Mouse (Mus musculus): Measurements from ENCODE around the gene Cnih1. TPM values are rescaled to one million over a fixed set of nuclear protein-coding genes. Genes with fewer than 3 reads are reported as not detected.

The Cnih1 gene
- total RNA-seq, 2 experiments from 2014 or later = 72.4 to 91.7 TPM

DNA sequence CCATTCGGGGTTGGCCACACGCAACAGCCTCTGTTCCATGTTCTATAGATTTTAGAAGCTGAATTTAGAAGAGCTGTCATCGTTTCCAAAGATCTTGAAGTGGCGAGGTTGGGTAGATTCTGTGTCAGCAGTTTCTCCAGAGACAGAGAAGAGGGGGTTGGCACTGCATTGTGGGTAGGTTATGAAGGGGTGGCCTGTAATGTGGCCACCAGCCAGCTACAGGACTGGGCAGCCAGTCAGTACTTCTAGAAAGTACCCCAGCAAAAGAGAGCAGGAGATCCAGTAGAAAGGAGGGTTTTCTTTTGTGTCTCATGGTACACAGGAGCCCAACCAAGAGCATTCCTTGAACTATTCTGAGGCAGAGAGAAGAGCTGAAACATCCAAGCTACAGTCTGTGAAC is 51.8 kb downstream of the Cnih1 start:
- ATAC-seq (replicated peaks; ENCODE audit: low FRiP score, low TSS enrichment, poor library complexity, severe bottlenecking) = no peak

DNA sequence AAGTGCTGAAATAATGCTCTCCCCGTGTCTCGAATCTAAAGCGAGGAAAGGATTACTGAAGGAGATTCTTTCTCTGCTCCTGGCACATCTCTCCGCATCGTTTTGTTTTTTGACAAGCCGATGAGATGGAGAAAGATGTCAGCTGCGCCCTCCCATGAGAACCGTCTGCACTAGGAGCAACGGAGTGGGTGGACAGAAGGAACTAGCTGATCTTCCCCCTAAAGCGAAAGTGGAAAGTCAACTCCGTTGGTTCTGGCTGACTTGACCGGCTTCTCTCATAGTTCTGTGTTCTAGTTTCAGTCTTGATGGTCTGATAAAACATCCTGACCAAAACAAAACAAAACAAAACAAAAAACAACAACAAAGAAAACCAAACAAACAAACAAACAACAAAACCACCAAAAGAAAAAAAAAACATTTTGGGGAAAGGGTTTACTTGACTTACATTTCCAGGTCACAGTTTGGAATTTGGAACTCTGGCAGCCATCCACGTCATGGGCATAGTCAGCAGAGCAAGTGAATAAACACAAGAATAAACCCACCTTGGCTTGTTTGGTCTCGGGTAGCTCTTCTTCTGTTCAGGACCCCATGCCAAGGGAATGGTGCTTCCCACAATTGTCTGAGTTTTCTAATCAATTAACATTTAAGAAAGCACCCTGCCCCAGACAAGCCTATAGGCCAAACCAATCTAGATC is 53.3 kb downstream of the Cnih1 start:
- no peak for ATAC-seq (replicated peaks; ENCODE audit: low FRiP score, low TSS enrichment, poor library complexity, severe bottlenecking)

DNA sequence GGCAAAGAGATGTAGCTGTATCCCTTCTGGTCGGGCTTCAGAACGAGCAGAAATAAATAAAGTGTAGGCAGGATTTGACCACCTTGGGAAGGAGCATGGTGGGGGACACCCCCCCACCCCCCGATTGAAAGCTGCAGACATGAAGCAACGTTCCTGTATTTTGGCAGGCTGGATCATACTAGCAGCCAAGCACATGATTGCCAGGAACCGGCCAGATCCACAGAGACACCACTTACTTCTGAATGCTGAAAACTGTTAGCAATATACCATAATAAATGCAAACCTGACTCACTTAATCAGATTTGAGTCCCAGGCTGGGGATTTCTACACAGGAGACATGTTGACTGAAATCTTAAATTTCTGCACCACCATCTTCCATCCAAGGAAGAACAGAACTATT is 53.9 kb downstream of the Cnih1 start:
- no peak for ATAC-seq (replicated peaks; ENCODE audit: low FRiP score, low TSS enrichment, poor library complexity, severe bottlenecking)

- no peak for ATAC-seq (replicated peaks; ENCODE audit: low FRiP score, low TSS enrichment, poor library complexity, severe bottlenecking)
Observed at GRCm38 (mm10) chr14:46725743-46726142, 62.5 kb downstream of the Cnih1 start.

Other genes starting within 250 kb of the Cnih1 start
- gene Cdkn3, start 27.9 kb downstream of the Cnih1 start, total RNA-seq (2014; fragmentation: Nextera tagmentation) = 11.7 and 17.5 TPM in 2 replicates
- gene Cdkn3, start 27.9 kb downstream of the Cnih1 start, total RNA-seq (2017) = 13.0 and 16.6 TPM in 2 replicates
- gene Gmfb, start 33.8 kb upstream of the Cnih1 start, total RNA-seq (2014; fragmentation: Nextera tagmentation) = 51.5 and 57.9 TPM in 2 replicates
- gene Gmfb, start 33.8 kb upstream of the Cnih1 start, total RNA-seq (2017) = 84.5 and 101 TPM in 2 replicates
- gene Cgrrf1, start 43.7 kb upstream of the Cnih1 start, total RNA-seq (2014; fragmentation: Nextera tagmentation) = 21.1 and 21.5 TPM in 2 replicates
- 7.8 and 18.8 TPM in 2 replicates for gene Cgrrf1, start 43.7 kb upstream of the Cnih1 start, total RNA-seq (2017)
- gene Samd4, start 94.4 kb upstream of the Cnih1 start, total RNA-seq (2014; fragmentation: Nextera tagmentation) = 0.07 and 4.2 TPM in 2 replicates
- 0.15 and 0.61 TPM in 2 replicates for gene Samd4, start 94.4 kb upstream of the Cnih1 start, total RNA-seq (2017)